Mouse (Mus musculus): ENCODE results near the gene Serpinb9b. TPM values are rescaled to one million over a fixed set of nuclear protein-coding genes. Genes with fewer than 3 reads are reported as not detected.
A peak's percentile ranks its signal among the peaks of the same experiment; 100 is the strongest.
"Not testable (repeated sequence)": the region's sequence is repeated elsewhere in the genome, so short reads cannot be mapped to it uniquely, and the experiment has no call there.

Serpinb9b gene
- total RNA-seq (2022), result not detected

DNA sequence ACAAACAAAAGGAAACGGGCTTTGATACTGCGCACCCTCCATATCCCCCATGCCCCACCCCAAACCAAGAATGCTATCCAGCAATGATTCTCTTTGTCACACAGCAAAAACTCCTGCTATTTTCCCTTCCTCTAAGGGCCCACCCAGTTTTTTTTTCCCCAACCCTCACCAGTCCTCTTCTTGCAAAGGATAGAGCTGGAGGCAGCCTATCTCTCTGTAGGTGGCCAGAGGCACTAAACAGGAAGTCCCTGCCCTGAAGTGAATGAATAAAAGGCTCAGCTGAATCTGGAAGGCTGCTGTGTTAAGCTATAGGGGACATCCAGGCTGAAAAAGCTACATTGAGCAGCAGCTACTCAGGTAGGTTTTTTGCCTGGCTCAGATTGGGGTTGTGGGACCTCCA, at the start of gene Serpinb9b:
Gene Serpinb9b (plus strand): TSS at position 173 of the 400 bp plus-strand sequence.
- no peak for DNase-seq (ENCODE audit: low spot score in 2 of 2)

DNA sequence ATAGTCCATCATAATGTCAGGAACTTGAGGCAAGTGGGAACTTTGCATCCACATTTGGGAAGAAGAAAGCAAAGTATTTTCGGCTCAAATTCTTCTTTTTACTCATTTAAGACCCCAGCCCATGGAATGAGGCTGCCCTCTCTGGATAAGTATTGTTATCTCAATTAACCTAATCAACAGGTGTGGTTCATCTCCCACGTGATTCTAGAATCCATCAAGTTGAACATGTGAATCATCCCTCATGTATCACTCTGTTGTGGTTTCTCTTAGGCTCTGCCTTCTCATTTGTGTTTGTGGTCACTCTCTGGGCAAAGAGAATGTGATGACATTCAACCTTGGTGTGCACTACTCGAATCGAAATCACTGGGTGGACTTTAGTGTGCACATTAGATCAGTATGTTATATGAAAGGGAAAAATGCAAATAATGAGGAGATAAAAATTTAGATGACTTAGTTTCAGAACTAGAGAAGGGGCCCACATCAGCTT, 44.6 kb upstream of the Serpinb9b start:
- DNase-seq (ENCODE audit: low spot score in 2 of 2), result no peak

DNA sequence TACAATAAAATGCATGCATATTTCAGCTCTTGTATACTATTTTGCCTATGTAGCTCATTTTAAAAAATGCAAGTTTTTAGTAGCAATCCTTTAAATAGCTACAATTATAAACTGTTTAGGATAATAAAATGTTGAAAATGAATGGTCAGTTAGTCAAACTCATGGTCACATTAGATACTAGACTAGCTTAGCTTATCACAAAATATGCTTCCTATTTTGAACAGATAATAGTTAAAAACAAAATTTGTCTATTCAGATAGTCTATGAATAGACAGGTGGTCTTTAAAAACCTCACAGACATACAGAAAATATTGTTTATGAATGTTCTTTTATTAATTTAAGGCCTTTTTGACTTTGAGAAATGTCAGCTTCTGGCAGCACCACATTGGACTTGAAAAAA, 41.0 kb upstream of the Serpinb9b start:
- DNase-seq (ENCODE audit: low spot score in 2 of 2), result no peak

DNA sequence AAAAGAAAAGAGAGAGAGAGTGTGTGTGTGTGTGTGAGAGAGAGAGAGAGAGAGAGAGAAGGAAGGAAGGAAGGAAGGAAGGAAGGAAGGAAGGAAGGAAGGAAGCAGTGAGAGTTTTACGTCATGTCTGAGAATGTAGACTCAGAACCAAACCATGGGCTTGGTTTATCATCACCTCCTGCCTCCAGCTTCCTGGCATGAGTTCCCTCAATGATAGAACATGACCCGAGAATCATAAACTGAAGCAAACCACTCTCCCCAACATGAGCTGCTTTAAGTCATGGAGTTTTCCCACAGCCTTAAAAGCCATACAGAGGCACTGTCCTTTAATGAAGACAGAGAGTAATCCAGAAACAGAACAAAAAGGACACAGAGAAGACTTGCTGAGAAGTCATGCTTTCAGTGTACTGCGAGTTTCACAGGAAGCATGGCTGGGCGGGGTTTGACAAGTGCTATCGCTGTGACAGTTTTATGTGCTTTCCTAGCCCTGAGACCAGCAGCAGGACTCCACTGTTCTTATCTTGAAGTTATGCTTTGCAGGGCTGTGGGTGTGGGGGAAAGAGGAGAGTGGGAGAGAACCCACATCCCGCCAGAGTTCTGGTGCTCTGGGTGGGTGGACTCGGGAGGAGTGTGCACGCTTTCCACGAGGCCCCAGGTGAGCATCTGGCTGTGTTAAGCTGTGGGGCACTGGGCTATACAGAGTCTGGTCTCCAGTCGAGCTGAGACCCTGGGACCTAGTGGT, 33.9 kb upstream of the Serpinb9b start:
- no peak for DNase-seq (ENCODE audit: low spot score in 2 of 2)

- no peak for DNase-seq (ENCODE audit: low spot score in 2 of 2)
These were observed 33.3 kb upstream of the Serpinb9b start for GRCm38 (mm10) chr13:32993894-32994242.

DNA sequence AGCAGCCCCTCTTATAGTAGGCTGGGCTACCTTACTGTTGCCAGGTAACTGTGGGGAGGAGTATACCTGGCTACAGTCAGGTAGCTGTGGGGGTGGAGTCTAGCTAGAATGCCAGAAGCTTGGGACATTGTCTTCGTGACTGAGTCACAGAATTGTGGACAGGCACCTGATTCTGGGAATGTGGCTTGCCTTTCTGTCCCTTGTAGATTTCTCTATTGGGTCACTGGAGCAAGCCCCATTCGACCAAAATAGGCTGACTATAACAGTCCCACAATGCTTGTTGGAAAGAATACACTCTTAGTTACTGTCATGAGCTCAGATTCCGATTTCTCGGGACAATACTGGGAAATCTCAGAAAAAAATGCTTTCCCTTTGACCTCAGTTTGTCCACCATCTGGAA, 32.2 kb upstream of the Serpinb9b start:
- no peak for DNase-seq (ENCODE audit: low spot score in 2 of 2)

- no peak for DNase-seq (ENCODE audit: low spot score in 2 of 2)
These were observed 25.9 kb upstream of the Serpinb9b start for GRCm38 (mm10) chr13:33001341-33001740.

GRCm38 (mm10) chr13:33002950-33003349, 24.3 kb upstream of the Serpinb9b start, which contains the start of gene Serpinb9:
Serpinb9 (plus strand) TSS chr13:33003250.
- no peak for DNase-seq (ENCODE audit: low spot score in 2 of 2)

- DNase-seq (ENCODE audit: low spot score in 2 of 2), result no peak
These were observed 23.4 kb upstream of the Serpinb9b start for GRCm38 (mm10) chr13:33003523-33004413.

DNA sequence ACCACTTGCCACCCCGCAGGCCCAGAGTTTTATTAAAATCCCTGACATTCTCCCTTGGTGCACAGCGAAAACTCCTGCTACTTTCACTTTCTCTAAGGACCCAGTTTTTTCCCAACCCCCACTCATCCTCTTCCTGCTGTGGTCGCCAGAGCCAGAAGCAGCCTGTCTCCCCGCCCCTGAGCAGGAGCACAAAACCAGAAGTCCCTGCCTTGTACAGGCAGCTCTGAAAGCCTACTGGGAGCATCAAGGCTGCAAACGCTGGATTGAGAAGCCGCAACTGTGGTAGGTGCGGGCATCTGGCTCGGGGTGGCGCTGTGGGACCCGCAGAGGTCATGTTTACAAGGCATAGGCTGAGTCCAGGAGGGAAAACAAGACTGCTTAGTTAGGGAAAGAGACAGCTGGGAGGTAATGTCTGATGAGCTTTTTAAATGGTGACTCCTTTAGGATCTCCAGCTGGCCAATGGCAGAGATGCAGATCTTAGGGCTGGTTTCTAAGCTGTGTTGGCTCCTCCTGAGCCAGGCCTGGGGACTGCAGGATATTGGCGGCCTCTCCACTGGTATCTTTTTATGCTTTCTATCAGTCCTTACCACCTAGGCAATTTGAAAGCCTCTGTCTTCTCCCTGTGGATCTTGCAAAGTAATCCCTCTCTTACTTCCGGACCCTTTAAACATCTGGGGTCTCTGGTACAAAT, 22.7 kb upstream of the Serpinb9b start:
- DNase-seq (ENCODE audit: low spot score in 2 of 2), result peak; percentile 79 to 86

DNA sequence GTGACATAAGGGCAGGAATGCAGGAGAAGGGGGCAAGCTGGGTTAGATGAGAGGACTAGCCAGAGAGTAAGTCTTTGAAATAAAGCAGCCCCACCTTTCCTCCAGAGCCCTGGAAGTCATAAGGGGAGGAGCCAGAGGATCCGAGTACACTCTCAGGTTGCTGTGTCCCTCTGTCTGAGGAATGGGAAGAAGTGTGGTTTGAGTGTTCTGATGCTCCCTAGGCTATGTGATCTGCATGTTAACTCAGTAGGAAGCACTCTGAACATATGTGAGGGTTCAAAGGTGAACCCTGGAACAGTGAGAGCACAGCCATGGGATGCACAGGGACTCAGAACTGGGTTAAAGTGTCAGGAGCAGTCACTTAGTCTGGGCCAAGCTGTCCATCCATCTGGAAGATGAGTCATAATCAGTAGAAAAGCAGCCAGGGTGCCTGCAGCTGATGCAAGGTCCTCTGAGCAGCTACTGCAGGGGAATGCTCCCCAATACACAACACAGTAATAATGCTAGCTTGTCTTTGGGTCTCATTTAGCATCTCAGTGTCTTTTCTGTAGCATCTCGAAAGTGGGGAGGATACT, 21.6 kb upstream of the Serpinb9b start:
- no peak for DNase-seq (ENCODE audit: low spot score in 2 of 2)

DNA sequence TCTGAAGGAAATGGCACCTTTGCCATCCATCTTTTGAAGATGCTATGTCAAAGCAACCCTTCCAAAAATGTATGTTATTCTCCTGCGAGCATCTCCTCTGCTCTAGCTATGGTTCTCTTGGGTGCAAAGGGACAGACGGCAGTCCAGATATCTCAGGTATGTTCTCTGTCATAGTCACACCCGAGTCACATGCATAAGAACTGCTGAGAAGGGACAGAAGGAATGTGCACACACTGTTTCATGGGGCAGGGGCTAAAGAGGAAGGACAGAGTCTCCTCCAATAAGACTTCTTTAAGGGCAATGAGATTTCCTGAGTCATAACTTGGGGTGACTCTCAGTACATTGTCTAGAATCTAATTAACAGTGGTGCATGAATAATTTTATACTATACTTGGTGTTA, 20.7 kb upstream of the Serpinb9b start:
- DNase-seq (ENCODE audit: low spot score in 2 of 2), result no peak

GRCm38 (mm10) chr13:33012395-33012794, 14.8 kb upstream of the Serpinb9b start:
- DNase-seq (ENCODE audit: low spot score in 2 of 2), result no peak

DNA sequence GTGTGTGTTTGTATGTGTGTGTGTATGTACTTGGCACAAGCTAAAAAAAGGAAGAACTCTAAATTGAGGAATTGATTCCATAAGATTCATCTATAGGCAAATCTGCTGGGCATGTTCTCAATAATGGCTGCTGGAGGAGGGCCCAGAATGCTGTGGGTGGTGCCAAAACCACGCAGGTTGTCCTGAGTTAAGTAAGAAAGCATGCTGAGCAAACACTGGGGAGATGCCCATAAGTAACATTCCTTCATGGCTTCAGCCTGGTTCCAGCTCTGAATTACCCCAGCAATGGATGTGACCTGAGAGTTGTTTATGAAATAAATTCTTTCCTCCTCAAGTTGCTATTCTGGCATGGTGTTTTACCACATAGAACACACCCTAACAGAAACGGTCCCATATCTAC, 13.9 kb upstream of the Serpinb9b start:
- DNase-seq (ENCODE audit: low spot score in 2 of 2), result no peak

- no peak for DNase-seq (ENCODE audit: low spot score in 2 of 2)
These were observed 4.8 kb upstream of the Serpinb9b start for GRCm38 (mm10) chr13:33022371-33022770.

GRCm38 (mm10) chr13:33026427-33027057, 674 bp upstream of the Serpinb9b start:
- DNase-seq (ENCODE audit: low spot score in 2 of 2), result no peak

DNA sequence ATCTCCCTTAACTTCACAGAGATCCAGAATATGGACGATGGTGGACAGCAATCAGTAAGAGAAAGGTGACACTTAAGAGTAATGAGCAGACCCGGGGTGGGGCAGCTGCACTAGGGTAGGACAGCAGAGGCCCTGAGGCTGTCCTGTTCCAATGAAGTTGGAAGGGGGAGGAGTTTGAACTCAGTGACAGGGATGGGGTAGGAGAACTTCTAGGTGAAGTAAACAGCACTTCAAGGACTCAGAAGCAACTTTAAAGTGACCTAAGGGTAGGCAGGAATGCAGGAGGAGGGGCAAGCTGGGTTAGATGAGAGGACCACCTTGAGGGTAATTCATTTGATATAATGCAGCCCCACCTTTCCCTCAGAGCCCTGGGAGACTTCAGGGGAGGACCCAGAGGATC, 930 bp downstream of the Serpinb9b start:
- DNase-seq (ENCODE audit: low spot score in 2 of 2), result no peak

DNA sequence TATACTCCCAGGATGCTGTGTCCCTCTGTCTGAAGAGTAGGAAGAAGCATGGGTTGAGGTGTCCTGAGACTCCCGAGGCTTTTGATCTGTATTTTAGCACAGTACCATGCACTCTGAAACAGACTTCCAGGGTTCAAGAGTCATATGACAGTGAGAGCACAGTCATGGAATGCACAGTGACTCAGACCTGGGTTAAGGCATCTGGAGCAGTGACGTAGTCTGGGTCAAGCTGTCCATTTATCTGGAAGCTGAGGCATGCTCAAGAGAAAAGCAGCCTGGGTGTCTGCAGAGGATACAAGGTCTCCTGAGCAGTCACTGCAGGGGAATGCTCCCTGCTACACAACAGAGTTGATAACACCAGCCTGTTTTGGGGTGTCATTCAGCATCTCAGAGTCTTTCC, 1.3 kb downstream of the Serpinb9b start:
- DNase-seq (ENCODE audit: low spot score in 2 of 2), result no peak

DNA sequence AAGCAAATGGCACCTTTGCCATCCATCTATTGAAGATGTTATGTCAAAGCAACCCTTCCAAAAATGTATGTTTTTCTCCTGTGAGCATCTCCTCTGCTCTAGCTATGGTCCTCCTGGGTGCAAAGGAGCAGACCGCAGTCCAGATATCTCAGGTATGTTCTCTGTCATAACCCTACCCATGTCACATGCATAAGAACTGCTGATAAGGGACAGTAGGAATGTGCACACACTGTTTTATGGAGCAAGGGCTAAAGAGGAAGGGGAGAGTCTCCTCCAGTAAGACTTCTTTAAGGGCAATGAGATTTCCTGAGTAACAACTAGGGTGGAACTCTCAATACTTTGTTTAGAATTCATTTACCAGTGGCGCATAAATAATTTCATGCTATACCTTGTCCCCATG, 2.3 kb downstream of the Serpinb9b start:
- DNase-seq (ENCODE audit: low spot score in 2 of 2), result not testable (repeated sequence)

- no peak for DNase-seq (ENCODE audit: low spot score in 2 of 2)
These were observed 3.1 kb downstream of the Serpinb9b start for GRCm38 (mm10) chr13:33030281-33030680.

- DNase-seq (ENCODE audit: low spot score in 2 of 2), result no peak
These were observed 8.3 kb downstream of the Serpinb9b start for GRCm38 (mm10) chr13:33035506-33035905.

All from gastrocnemius, adult 8-10 months (tissue).